Mouse (Mus musculus) neural tube, embryonic 14.5 days (tissue): ENCODE data around the gene Bub3. TPM values are rescaled to one million over a fixed set of nuclear protein-coding genes. Genes with fewer than 3 reads are reported as not detected.

Experiments used
- ATAC-seq: fragments of 200-750 bp; cut with Nextera tagmentation; 2 replicates; pipeline ENCODE4 v1.8.0; 2017; ENCODE audit warnings: low read depth, mild to moderate bottlenecking, moderate TSS enrichment, moderate library complexity
- H3K27ac ChIP-seq: fragments of 300-500 bp; sonication (generic); 2 replicates; pipeline ENCODE4 v1.5.1; 2014; ENCODE audit warnings: low read depth, mild to moderate bottlenecking, control low read depth, low read length, moderate library complexity, mixed read lengths
- H3K27me3 ChIP-seq: fragments of 300-500 bp; sonication (generic); 2 replicates; pipeline ENCODE4 v1.6.1; 2014; ENCODE audit warnings: low read length; ENCODE audit not compliant: control insufficient read depth, insufficient read depth
- H3K36me3 ChIP-seq: fragments of 300-500 bp; sonication (generic); 2 replicates; pipeline ENCODE4 v1.6.1; 2014; ENCODE audit warnings: low read length, mixed read lengths; ENCODE audit not compliant: control insufficient read depth, insufficient read depth
- H3K4me1 ChIP-seq: fragments of 300-500 bp; sonication (generic); 2 replicates; pipeline ENCODE4 v1.6.1; 2014; ENCODE audit warnings: low read length; ENCODE audit not compliant: control insufficient read depth, insufficient read depth
- H3K4me2 ChIP-seq: fragments of 300-500 bp; sonication (generic); 2 replicates; pipeline ENCODE4 v1.6.1; 2014; ENCODE audit warnings: mild to moderate bottlenecking, low read depth, low read length, control low read depth
- H3K4me3 ChIP-seq: fragments of 300-500 bp; sonication (generic); 2 replicates; pipeline ENCODE4 v1.5.1; 2014; ENCODE audit warnings: low read depth, low read length, control low read depth, mixed read lengths
- H3K9ac ChIP-seq: fragments of 300-500 bp; sonication (generic); replicated peaks from 2 replicates; pipeline ENCODE4 v1.6.1; 2014; ENCODE audit warnings: low read depth, mild to moderate bottlenecking, control low read depth, low read length, mixed read lengths
- H3K9me3 ChIP-seq: fragments of 300-500 bp; sonication (generic); 2 replicates; pipeline ENCODE4 v1.6.1; 2016; ENCODE audit warnings: low read length; ENCODE audit not compliant: control insufficient read depth
- WGBS: fragments of 180-500 bp; shearing (Covaris S2); extraction: QIAGEN DNeasy Blood & Tissue Kit; methylation state at CpG from one replicate; pipeline ENCODE4 v1.1.7; 2014; 5-methylcytosine and 5-hydroxymethylcytosine counted together
- polyA plus RNA-seq: library from polyadenylated mRNA; unstranded; fragments of >200 nt; fragmentation: Nextera tagmentation; extraction: Ambion mirVana; gene quantifications from 2 replicates; pipeline ENCODE4 v1.2.1, GENCODE M21; 2014

The Bub3 gene
- polyA plus RNA-seq, 1 experiment from 2014 or later: 143 TPM

DNA sequence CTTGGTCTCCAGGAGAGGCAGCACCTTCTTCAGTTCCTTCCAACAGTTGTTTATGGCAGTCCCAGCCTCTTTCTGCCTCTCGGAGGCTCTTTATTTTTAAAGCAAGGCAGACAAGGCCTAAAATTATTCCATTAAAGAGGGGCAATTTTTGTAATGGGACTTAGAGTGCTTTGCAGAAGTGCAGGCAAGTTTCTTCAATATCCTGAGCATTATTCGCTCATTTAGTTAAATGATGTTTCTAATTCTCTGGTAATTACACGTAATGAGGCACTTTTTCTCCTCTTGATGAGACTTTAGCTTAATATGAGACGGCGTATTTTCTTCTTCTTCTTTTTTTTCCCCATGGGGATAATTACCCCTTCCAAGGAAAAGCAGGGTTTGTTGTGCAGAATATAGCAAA, 25.5 kb downstream of the Bub3 start:
- no peak overlapping the region for H3K9ac ChIP-seq
- no peak for ATAC-seq
- WGBS: 61% methylated on average over 5 of the region's 5 CpGs
- H3K27me3 ChIP-seq: no peaks in the 10 kb centered on the region
- H3K9me3 ChIP-seq: no peaks in the 10 kb centered on the region
- no peaks in the 10 kb centered on the region for H3K36me3 ChIP-seq
- no peak overlapping the region for H3K4me3 ChIP-seq
- H3K4me2 ChIP-seq: no peak overlapping the region
- no peak overlapping the region for H3K27ac ChIP-seq
- H3K4me1 ChIP-seq: no peaks in the 10 kb centered on the region

DNA sequence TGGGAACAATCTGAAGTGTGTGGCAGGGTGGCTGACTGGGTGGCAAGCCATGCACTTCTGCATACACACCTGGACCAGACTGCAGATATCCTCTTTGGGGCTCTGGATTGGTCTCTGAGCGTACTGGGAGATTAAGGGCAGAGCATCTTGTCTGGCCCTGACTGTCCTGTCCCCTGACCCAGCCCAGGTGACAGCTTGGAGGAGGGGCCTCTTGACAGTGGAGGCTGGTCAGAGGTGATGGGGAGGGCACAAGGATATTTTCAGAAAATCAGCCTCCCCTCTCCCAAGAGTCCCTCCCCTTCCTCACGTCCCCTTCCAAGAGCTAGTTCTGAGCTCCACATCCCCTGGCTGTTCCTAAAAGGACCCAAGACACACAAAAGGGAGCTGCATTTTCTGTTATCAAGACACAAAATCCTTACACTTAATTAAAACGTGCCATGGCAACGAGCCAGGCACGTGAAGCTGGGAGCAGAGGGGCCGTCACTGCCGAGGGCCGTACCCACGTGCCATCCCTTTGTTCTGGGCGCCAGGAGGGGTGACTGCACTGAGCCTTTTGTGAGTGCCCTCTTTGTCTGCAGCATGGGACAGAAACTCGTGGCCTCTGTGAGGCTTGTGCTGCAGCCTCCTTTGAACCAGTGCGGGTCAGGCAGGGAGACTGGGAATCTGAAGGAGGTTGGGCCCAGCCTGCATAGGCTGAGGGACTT, 37.9 kb downstream of the Bub3 start:
- 9% methylated on average over 12 of the region's 12 CpGs for WGBS
- H3K36me3 ChIP-seq: no peaks in the 10 kb centered on the region
- H3K4me2 ChIP-seq: 0 out of 2 replicates have a peak overlapping the region, but pooled peaks have one; percentile 8
- peaks cover 9% of the 10 kb centered on the region for H3K27me3 ChIP-seq
- H3K9ac ChIP-seq: 0 out of 2 replicates have a peak overlapping the region, but pooled peaks have one; percentile 25
- H3K4me1 ChIP-seq: peaks cover 4% of the 10 kb centered on the region; the same call in 1 of the 2 replicates
- no peak overlapping the region for H3K27ac ChIP-seq
- peak; percentile 71; the same call in 1 of the 2 replicates for ATAC-seq
- H3K9me3 ChIP-seq: no peaks in the 10 kb centered on the region
- H3K4me3 ChIP-seq: no peak overlapping the region

DNA sequence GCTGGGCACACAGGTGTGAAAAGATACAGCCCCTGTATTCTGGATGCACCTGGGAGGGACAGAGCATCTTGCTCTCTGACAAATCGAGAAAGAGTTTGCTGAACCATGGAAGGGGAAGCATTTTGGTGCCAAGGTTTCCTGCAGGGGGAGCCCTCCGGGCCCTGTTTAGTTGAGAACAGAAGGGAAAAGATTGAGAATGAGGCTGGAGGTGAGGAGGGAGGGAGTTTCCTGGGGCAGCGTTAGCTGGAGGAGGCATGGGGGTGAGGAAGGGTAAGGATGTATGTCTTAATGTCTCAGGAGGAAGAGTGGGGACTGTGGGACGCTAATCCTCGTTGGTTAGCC, 38.4 kb downstream of the Bub3 start:
- H3K4me2 ChIP-seq: peak overlapping the region; percentile 8; the same call in 1 of the 2 replicates
- peaks cover 9% of the 10 kb centered on the region for H3K27me3 ChIP-seq
- no peak overlapping the region for H3K4me3 ChIP-seq
- H3K27ac ChIP-seq: no peak overlapping the region
- H3K36me3 ChIP-seq: no peaks in the 10 kb centered on the region
- 0 out of 2 replicates have a peak overlapping the region, but pooled peaks have one; percentile 25 for H3K9ac ChIP-seq
- 0 out of 2 replicates have a peak, but pooled peaks have one; percentile 34 for ATAC-seq
- H3K9me3 ChIP-seq: no peaks in the 10 kb centered on the region
- H3K4me1 ChIP-seq: peaks cover 4% of the 10 kb centered on the region; the same call in 1 of the 2 replicates
- WGBS: 4% methylated on average over 5 of the region's 5 CpGs

DNA sequence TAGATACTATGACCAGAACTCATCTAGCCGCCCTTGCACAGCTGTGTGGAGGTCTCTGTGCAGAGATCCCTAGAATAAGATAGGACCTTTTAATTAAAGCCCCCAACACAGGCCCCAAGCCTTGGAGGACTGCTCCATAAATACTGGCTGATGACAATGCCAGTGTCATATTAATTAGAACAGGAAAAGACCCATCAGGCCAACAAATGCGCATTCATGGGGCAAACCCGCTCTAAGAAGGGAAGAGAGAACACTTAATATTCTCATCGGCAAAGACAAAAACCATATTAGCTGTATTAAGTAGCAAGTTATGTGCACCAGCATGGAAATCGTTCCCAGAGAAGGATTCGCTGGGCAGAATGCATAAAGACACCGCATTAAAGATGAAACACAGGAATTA, 42.1 kb downstream of the Bub3 start:
- Histone ChIP-seq H3K9me3 (no peaks in the 10 kb centered on the region), H3K4me1 (peaks cover 4% of the 10 kb centered on the region; the same call in 1 of the 2 replicates), H3K4me2 (no peak overlapping the region), H3K4me3 (no peak overlapping the region), H3K9ac (no peak overlapping the region), H3K36me3 (no peaks in the 10 kb centered on the region), H3K27me3 (peaks cover 7% of the 10 kb centered on the region), H3K27ac (no peak overlapping the region)
- 51% methylated on average over 7 of the region's 7 CpGs for WGBS
- ATAC-seq: no peak

DNA sequence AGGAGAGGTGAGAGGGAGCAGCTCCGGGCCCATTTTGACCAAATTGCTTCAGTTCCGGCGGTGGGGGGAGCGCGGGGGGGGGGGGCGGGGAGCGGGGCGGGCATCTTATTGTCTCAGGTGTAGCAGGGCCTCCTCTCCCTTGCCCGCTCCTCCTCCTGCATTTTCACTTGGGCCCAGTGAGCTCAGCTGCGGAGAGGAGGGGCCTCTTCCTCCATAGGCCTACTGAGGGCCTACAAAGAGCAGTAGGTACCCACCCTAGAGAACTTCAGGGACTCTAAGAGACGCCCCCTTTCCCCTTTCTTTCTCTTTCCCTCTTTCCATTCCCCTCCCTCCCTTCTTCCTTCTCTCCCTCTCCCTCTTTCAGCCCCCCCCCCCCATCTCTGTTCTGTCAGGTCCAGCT, 43.2 kb downstream of the Bub3 start:
- Histone ChIP-seq H3K4me2 (no peak overlapping the region), H3K27me3 (peaks cover 2% of the 10 kb centered on the region; the same call in 1 of the 2 replicates), H3K4me3 (no peak overlapping the region), H3K9ac (no peak overlapping the region), H3K27ac (no peak overlapping the region), H3K9me3 (no peaks in the 10 kb centered on the region), H3K36me3 (no peaks in the 10 kb centered on the region), H3K4me1 (peaks cover 4% of the 10 kb centered on the region; the same call in 1 of the 2 replicates)
- ATAC-seq: no peak
- 3% methylated on average over 8 of the region's 11 CpGs for WGBS

DNA sequence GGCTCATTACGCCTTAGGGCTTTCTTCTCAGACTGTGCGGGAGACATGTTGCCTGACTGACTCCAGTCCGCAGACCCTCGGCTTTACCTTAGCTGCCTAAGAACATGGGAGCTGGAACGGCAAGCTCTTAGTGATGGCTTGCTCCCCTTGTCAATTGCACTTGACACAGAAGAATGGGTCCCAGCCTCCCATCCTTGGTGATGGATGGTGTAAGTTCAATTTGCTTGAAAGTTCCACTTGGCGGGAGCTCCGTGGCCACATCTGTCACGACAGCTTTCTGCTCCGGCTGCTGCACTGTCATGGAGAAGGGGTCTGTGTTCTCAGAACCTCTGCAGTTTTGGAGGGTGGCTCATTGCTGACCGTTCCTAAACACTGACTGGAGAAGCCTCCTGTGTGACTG, 44.9 kb downstream of the Bub3 start:
- no peaks in the 10 kb centered on the region; the same call in 1 of the 2 replicates for H3K27me3 ChIP-seq
- no peak overlapping the region for H3K4me2 ChIP-seq
- no peaks in the 10 kb centered on the region for H3K36me3 ChIP-seq
- WGBS: 86% methylated on average over 10 of the region's 10 CpGs
- ATAC-seq: no peak
- no peak overlapping the region for H3K27ac ChIP-seq
- H3K4me1 ChIP-seq: no peaks in the 10 kb centered on the region
- no peak overlapping the region for H3K4me3 ChIP-seq
- no peaks in the 10 kb centered on the region for H3K9me3 ChIP-seq
- no peak overlapping the region for H3K9ac ChIP-seq

DNA sequence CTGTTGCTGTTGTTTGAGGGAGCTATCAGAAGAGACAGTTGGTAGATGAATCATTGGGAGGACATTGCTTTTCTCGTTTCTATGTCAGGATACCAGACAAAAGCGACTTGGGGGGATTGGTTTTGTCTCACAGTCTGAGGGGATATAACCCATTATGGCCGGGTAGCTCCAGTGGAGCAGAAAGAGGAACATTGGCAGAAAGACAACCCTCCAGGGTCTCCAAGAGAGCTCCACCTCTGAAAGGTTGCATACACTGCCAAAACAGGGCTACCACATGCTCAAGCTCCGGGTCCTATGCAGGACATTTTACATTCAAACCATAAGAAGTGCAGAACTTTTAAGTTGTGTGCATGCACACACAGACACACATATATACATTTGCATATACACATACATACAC, 45.5 kb downstream of the Bub3 start:
- no peak overlapping the region for H3K4me3 ChIP-seq
- no peaks in the 10 kb centered on the region for H3K4me1 ChIP-seq
- no peaks in the 10 kb centered on the region for H3K36me3 ChIP-seq
- no peak for ATAC-seq
- no peaks in the 10 kb centered on the region for H3K9me3 ChIP-seq
- no peaks in the 10 kb centered on the region for H3K27me3 ChIP-seq
- no peak overlapping the region for H3K27ac ChIP-seq
- no peak overlapping the region for H3K9ac ChIP-seq
- no peak overlapping the region for H3K4me2 ChIP-seq
- WGBS: 72% methylated on average over 4 of the region's 4 CpGs

DNA sequence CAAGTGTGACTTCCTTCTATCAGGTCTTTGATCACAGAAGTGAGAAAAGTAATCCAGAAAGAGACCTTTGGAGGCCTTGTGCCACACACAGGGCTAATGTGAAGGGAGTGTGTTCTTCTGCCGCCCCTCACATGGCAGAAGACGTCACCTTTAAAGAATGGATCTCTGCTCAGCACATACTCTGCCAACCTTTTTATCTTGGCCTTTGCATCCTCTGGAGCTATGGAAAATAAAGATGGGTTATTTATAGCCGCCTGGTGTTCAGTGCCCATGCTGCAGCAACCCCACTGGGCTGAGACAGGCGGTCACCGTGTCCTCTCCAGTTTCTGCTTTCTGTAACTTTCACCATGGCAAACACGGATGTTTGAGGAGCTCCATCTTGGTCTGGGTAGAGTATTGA, 48.0 kb downstream of the Bub3 start:
- WGBS: 91% methylated on average over 6 of the region's 6 CpGs
- Histone ChIP-seq H3K4me3 (no peak overlapping the region), H3K4me1 (no peaks in the 10 kb centered on the region), H3K36me3 (no peaks in the 10 kb centered on the region), H3K27ac (no peak overlapping the region), H3K4me2 (no peak overlapping the region), H3K9ac (no peak overlapping the region), H3K9me3 (no peaks in the 10 kb centered on the region), H3K27me3 (no peaks in the 10 kb centered on the region)
- ATAC-seq: no peak

DNA sequence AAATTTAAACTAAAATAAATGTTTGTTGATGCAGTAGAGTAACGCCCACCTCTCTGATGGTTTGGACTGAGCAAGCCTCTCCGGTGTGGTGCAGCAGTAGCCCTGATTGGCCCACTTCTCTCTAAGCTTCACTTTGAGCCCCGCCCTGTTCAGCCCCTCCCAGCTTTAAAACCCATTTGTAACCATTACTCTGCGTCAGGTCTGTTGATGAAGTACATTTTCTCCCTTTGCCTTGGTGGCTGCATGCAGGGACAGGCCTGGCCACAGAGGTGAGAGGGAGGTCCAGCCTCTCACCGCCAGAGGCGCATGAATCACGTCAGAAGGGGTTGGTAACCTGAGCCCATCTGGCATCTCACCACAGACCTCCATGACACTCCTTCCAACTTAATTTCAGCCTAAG, 49.7 kb downstream of the Bub3 start:
- Histone ChIP-seq H3K27me3 (no peaks in the 10 kb centered on the region), H3K4me1 (no peaks in the 10 kb centered on the region), H3K4me3 (no peak overlapping the region), H3K4me2 (no peak overlapping the region), H3K9ac (no peak overlapping the region), H3K36me3 (no peaks in the 10 kb centered on the region), H3K9me3 (no peaks in the 10 kb centered on the region), H3K27ac (no peak overlapping the region)
- no peak for ATAC-seq
- WGBS: 34% methylated on average over 7 of the region's 7 CpGs
